Mouse (Mus musculus) thymus, postnatal 0 days (tissue): Measurements from ENCODE around the gene Heatr5a. TPM values are rescaled to one million over a fixed set of nuclear protein-coding genes. Genes with fewer than 3 reads are reported as not detected.
A peak's percentile ranks its signal among the peaks of the same experiment; 100 is the strongest.

Experiments
- DNase-seq: peaks from one replicate; pipeline ENCODE4 v3.0.0-alpha.2; 2015; ENCODE audit warnings: low spot score
- polyA plus RNA-seq: library from polyadenylated mRNA; unstranded; fragments of >200 nt; fragmentation: Nextera tagmentation; extraction: Ambion mirVana; gene quantifications from 2 replicates; pipeline ENCODE4 v1.2.1, GENCODE M21; 2015

The Heatr5a gene
- polyA plus RNA-seq: 4.4 and 4.5 TPM in 2 replicates

DNA sequence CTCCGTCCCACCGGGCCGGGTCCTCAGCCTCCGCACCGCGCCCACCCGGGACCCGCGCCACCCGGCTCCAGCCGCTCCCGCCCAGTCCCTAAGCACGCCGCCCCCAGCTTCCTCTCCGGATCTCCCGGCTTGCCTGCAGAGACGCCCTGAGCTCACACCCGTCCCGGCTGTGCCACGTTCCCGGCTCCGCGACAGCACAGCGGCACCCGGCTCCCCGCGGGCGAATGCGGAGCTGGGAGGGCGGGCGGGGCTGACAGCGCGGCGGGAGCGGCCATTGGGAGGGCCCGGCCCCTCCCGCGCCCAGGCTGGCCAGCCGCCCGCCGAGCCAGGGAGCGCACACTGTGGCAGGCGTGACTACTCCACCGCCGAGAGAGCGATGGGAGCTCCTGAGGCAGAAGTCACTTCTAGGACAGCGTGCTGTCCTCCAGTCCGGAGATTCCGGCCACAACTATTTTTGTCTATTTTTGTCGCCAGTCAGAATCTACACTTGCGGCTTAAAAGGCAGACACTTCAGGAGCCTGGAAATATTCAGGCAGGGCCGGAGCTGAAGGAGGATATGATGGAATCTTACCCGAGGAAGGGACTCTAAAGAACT is at the start of gene Heatr5a:
TSS of gene Heatr5a (minus strand) at position 252 of the 595 bp plus-strand sequence.
- peak; percentile 86 for DNase-seq

DNA sequence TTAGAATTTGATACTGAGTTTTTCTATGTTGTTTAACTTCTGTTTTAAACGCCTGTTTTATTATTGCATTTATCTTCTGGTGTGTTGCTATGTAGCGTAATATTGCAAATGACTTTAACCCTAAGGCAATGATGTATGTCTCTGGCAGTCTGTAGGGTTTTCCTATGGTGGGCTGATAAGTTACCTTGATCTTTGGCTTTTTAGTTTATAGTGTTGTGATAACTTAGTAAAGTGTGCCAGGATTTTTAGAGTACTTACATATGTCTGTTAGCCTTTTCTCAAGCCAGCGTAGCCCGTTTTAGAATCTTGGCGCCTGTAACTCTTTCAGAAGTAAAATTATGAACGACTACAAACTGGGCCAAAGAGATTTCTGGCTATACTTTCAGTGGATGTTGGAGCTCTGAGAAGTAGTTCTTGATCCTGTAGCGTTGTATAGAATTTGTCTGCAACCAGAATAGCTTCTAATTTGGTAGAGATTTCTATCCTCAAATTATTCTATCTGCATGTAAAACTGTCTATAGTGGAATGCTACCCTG is 43.4 kb upstream of the Heatr5a start:
- no peak for DNase-seq

DNA sequence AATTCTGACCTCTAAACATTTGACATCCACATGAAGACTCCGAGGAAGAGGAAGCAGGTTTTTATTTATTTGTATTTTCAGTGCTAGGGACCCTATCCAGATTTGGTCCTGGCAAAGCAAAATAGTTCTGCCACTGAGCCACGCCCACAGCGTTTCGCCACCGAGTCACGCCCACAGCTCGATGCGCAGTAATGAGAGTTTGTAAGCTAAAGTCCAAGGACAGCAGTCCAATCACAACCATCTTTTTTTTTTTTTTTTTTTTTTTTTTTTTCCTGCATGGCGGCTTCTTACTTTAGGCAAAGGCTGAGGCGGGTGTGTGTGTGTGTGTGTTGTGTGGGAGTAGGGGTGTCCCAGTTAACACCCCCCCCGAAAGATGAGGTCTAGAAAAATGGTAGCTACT is 42.9 kb upstream of the Heatr5a start:
- DNase-seq: no peak

DNA sequence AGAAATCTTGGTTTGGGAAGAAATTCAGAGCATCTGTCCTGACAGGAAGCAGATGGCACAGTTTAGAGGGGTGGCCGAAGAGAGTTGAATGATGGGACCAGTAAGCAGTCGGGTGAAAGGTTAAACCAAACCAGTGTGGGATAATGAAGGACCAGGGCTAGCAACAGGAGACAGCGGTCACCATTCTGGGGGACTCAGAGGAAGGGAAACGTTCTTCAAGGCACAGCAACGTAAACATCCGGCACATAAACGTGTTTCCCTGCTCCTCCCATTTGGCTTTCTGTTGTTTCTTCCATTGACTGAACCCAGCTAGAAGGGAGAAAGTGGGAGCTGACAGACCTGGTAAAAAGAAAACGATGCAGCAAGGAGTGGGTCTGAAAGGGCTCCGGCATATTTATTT is 42.2 kb upstream of the Heatr5a start:
- no peak for DNase-seq

DNA sequence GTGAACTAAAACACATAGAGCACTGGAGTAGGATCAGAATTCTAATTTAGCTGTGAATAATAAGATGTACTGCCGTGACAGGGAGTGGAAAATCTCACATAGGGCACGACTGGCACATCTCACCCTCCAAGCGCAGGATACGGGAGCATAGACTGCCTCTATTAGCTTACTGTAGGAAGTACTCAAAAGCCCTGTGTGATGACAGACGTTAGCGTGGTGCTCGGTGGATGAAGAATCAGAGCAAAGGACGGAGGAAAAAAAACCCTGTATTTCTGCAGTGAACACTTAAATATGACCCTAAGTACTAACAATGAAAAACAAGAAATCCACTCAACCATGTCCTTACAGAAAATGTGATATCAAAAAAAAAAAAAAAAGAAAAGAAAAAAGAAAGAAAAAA is 41.0 kb upstream of the Heatr5a start:
- DNase-seq: no peak

DNA sequence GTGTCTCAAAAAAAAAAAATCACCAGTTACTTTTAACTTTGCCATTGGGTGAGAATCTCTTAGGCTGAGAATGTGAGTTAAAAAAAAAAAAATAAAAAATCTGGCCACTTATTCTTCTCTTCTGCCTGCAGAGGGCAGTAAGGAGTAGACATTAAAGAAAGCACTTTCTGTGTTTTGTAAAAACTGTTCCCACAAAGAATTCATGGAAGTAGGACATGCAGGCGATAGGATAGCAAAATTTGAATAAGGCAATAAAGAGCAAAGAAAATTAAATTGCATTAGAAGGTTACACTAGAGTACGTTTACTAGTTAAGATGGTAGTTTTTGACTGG is 39.5 kb upstream of the Heatr5a start:
- DNase-seq: peak; percentile 52

DNA sequence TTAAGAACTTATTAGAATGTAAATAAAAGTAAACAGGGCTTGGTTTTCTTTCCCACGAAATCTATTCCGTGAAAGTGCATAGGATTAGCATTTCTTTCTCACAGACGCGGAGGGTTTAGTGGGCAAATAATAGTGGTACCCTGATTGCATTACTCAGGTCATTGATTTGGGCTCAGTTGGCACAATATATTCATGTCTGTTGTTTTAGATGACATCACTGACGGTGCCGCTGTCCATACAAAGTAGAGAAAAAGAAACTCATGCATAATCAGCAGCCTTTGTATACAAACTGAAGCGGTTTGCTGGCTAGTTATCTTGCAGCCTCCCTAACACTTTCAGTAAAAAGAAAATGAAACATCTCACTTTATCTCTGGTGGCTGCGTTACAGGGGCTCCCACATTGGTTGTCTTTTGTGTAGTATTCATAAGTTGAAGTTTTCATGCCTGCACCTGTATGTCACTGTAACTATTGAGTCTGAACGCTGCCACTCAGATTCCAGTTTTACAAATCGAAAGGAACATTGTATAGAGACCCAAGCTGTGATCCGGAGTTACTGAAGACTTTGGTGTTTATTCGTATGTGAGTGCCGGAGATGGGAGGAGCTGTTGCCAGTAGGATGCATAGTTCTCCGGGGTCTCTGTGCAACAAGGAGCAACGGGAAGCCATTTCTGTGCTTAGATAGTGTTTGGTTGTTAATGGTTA is 39.0 kb upstream of the Heatr5a start:
- no peak for DNase-seq

DNA sequence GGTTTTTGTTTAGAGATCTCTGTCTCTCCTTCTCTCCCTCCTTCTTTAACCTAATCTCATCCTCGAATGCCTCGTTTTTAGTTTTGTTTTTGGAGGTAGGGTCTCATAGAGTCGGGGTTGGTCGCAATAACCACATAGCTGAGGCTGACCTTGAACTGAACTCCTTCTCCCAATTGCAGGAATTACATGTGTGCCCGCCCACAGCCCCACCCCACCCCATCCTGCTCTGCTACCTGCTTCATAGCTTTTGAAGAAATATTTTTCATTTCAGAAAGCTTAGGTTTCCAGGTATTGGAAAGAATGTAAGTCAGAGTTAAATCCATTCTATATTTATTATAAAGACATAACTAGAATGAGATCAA is 35.5 kb upstream of the Heatr5a start:
- DNase-seq: no peak

DNA sequence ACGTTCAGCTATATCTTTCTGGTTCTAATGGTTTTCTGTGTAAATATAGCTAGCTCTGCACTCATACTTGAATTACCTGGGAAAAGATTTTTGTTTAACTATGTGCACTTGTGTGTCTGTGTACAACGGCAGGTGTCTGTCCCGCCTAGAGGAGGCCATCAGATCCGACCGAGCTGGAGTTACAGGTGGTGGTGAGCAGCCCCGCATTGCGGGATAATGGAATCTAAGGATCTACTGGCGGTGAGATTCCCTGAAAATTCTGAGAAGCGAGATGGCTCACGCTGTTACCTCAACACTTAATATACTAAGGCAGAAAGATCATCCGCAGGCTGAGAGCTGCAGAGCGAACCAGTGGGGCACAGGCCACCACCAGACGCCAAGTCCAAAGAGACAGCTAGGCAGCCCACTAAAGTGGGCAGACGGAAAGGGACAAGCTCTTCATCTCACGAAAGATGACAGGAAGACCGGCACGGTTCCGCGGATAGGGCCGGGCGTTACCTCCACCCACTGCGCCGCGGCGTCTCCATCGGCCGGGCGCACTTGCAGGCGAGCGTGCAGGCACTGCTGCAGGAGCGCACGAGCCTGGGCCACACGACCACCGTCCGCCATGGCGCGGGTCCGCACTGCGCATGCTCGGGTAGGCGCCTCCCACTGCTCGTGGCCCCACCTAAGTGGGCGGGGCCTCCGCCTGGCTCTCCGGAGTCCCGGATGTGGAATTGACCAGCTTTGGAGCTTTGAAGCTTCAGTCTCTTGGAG is 34.9 kb upstream of the Heatr5a start, which contains the start of gene Dtd2:
TSS of gene Dtd2 (minus strand) at position 625 of the 756 bp plus-strand sequence.
- peak; percentile 94 for DNase-seq

DNA sequence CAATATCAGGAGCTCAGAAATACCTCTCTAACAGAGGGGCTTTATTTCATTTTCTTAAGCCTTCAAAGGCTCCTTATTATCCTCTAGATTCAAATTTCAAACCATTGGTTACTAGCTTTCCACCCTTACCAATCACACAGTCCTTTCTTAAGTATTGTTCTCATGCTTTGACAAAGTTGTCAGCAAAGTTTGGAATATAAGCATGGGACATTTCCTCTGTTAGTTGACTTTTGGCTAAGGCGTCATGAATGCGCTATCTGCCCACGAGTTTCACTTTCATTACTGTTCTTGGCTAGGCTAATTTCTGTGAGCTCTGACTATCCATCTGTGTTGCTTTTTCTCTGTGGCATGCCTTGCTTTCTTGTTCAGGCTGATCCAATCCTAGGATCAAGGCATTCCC is 31.6 kb upstream of the Heatr5a start:
- no peak for DNase-seq

DNA sequence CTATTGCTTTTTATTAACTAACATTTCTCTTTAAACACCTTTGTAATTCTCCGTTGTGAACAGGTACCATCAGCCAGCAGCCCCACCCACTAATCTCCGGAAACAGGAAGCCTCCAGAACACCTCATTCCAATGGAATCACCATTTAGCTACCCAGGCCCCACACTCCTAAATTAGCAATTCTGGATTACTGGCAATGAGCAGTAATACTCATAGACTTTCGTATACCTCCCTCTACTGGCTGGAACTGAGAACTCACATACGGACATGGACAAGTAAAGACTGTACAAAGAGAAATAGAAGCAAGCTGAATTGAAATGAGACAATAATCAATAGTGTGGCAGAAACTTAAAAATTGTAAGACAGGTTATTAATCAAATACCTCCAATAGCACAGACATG is 30.4 kb upstream of the Heatr5a start:
- DNase-seq: peak; percentile 70

DNA sequence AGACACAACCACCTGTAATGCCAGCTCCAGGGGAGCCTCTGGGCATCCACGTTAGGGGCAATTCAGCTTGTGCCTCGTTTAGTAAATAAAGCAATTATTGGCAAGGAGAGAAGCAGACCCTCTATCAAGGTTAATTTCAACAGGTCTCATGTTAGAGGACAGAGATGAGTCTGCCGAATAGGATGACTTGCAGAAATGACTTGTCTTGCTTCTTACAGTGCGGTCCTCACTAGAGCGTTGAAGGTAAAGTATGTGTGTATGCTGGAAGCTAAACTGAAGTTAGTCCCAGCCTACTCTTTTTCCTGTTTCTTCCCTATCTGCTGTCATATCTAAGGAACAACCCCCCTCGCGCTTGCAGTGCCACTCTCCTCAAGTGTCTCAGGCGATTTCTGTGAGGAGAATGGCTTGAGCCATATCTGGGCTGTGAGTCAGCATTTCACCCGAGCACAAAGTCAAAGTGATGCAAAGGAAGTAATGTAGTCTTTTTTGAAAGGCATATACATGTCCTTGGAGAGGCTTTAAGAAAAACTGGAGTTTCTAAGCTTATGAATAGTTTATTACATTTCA is 27.3 kb upstream of the Heatr5a start:
- DNase-seq: no peak

DNA sequence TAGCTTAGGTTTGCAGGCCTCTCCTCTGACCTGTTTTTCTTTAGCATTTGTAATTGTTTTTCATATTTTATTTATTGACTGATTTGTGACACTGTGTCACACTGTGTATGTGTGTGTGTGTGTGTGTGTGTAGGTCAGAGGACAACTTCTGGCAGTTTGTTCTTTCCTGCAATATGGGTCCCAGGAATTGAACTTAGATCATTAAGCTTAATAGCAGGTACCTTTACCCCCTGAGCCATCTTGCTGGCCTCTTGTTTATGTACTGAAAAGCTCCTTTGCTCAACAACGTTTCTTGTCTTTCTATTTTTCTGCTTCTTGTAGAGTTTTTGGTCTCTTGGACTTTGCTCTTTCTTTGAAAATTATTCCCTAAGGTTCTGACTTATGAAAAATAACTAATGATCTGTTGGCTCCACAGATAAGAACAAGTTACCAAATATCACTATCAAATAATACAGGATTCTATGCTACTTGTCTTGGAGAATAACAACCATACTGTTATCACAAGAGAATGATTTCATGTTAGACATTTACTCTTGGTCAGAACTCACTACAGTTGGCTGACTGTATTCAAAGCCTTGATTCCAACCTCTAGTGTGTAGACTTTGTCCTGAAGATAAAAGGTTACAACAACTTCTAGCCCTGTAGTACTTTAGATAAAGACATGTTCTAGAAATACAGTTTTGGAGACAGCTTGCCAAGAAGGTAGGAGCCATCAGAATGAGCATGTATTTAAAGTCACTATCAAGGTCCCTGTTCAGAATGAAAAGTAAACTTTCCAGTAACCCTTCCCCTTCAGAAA is 24.8 kb upstream of the Heatr5a start:
- DNase-seq: no peak

DNA sequence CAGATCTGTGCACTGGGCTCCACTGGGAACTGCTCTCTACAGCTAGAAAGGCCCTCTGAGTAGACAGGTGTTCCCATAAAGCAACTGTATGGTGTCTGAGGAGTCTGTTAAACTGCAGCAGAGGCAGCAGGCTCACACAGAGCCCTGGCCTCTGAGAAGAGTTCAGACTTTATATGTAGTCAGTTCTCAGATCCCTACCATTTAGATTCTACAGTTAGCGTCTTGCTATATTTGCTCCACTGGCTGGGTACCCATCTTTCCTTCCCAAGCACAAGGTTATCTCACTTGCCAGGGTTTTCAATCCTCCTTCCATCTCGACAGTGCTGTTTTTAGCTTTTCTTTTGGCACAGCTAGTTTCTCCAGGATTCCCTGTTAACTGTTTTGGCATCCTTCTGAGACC is 19.5 kb upstream of the Heatr5a start:
- no peak for DNase-seq

DNA sequence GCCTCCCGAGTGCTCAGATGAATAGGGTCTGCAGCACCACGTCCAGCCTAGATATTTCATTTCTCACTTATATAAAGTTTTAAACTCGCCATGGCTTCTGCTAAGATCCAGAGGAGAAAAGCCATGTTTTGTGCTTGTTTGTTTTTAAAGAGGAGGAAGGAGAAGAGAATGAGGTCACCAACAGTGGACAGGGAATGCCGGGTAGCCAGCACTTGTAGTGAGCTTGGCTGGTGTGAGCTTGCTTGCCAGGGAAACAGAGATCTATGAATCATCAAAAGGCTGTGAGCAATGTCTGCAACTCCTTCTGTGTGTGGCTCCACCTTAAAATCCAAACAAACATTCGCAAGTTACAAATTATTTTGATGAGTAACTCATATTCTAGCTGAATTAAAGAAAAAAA is 17.4 kb upstream of the Heatr5a start:
- DNase-seq: no peak

DNA sequence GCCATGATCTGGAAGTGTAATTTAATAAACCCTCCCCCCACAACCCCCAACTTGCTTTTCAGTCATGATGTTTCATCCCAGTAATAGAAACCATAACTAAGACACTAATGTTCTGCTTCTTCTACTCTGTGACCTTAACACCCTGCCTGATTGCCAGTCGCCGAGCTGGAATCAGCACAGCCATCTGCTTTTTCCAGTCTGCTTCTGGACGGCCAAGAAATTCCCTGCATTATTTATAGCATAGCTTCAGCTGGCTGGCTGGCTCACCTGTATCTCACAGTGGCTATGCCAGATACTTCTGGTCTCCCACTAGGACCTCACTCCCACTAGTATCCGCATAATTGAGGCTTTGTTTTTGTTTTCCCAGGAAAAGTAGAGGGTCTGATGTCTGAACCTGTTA is 14.7 kb upstream of the Heatr5a start:
- no peak for DNase-seq

DNA sequence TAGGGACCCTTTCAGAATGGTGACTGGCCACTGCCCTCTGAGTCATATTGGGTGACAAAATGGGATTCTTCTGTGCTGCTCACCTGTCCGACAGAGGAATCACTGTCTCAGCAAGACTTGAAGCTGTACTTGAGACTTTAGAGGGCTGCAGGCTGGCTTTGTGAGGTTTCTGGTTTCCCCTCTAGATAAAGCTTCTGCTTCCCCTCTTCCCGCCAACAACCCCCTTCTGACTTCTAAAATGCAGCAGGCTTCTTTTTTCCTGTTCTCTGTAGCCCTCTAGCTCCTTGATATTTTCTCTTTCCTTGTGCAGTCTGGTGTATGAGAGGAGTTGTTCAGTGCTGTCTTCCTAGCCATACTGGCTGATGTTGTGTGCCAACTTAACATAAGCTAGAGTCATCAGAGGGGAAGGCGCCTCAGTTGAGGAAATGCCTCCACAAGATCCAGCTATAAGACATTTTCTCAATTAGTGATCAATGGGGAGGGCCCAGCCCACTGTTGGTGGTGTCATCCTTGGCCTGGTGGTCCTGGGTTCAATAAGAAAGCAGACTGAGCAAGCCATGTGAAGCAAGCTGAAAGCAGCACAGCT is 14.1 kb upstream of the Heatr5a start:
- DNase-seq: no peak

DNA sequence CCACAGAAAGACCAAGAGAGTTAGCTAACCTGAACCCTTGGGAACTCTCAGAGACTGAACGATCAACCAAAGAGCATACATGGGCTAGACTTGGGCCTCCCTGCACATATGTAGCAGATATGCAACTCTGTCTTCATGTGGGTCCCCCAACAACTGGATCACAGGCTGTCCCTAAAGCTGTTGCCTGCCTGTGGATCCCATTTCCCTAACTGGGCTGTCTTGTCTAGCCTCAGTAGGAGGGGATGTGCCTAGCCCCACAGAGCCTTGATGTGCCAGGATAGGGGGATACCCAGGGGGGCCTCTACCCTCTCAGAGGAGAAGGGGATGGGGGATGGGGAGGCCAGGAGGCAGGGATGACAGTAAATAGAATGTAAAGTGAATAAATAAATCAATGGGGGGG is 12.5 kb upstream of the Heatr5a start:
- DNase-seq: no peak

DNA sequence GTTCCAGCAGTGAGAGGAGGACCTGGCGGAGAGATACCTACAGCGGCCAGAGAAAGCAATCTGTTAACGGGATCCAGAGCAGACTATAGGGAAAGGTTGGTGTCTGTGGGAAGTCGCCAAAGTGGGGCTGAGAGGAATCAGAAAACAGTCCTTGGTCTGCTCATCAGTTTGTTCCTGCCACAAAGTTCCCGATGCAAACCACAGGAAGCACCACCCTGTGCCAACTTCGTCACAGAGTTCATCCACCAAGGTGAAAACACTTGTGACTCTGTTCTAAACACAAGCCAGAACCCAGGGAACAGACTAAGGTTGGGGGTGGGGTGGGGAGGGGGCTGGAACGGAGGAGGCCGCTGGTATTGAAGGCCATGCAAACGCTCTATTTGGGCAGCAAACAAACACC is 5.4 kb upstream of the Heatr5a start:
- no peak for DNase-seq

DNA sequence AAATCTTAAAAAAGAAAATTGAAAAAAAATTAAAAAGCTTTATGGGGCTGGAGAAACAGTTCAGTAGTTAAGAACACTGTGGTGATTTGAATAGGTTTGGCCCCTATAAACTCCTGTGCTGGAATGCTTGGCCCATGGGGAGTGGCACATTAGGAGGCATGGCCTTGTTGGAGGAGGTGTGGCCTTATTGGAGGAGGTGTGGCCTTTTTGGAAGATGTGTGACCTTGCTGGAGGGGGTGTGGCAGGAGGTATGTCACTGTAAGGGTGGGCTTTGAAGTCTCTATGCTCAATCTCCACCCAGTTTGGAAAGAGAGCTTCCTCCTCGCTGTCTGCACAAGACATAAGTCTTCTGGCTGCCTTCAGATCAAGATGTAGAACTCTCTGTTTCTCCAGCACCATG is 3.3 kb upstream of the Heatr5a start:
- DNase-seq: no peak
